Mouse (Mus musculus) brain, embryonic 18.5 days (tissue): ENCODE measurements around the gene Retn.

Experiments used
- DNase-seq: peaks from one replicate; pipeline ENCODE4 v3.0.0-alpha.2; 2012; ENCODE audit warnings: low read depth, low spot score

Retn gene

DNA sequence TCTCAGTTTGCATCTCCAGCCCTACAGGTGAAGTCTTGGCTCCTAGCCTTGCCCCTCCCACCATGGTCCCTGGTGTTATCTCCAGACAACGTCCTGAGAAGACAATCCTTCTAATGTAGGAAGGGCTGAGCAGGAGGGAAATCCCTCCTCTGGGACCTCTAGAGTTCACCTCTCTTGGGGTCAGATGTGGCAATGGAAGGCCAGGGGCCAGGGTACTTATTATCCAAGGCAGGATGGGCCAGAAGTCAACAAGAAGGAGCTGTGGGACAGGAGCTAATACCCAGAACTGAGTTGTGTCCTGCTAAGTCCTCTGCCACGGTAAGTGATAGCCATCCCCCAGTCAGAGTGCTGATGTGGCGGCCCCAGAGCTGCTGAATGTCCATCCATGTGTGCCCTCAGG lies at the start of gene Retn:
Retn (plus strand) TSS at position 245 of the 400 bp plus-strand sequence.
- DNase-seq, result no peak

DNA sequence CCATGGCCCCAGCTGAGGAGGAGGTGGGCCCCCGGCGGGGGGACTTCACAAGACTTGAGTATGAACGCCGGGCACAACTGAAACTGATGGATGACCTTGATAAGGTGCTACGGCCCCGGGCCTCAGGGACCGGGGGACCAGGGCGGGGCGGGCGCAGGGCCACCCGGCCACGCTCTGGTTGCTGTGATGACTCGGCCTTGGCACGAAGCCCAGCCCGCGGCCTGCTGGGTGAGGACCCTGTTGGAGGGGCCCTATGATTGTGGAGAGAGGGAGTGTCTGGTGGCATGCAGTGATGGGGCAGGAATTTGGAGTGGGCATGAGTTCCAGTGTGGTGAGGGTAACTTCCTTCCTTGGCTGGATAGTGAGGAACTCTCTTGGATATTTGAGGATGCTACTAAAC lies 49.0 kb upstream of the Retn start:
- DNase-seq, result no peak

DNA sequence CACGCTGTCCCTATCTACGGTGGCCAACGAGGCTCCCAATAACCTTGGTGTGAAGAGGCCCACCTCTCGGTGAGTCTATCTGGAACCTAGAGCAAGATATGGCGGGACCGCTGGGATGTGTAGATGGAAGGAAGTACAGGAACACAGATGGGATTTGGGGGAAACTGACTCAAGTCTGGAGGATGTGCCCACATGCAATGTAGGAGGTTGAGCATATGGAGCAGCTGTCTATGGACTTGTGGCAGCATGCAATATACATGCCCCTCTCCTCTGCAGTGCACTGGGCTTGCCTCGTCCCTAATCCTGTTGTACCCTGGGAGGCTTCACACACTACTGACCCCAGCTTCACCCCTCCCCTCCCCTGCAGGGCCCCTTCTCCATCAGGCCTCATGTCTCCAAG lies 47.7 kb upstream of the Retn start:
- DNase-seq, result no peak

DNA sequence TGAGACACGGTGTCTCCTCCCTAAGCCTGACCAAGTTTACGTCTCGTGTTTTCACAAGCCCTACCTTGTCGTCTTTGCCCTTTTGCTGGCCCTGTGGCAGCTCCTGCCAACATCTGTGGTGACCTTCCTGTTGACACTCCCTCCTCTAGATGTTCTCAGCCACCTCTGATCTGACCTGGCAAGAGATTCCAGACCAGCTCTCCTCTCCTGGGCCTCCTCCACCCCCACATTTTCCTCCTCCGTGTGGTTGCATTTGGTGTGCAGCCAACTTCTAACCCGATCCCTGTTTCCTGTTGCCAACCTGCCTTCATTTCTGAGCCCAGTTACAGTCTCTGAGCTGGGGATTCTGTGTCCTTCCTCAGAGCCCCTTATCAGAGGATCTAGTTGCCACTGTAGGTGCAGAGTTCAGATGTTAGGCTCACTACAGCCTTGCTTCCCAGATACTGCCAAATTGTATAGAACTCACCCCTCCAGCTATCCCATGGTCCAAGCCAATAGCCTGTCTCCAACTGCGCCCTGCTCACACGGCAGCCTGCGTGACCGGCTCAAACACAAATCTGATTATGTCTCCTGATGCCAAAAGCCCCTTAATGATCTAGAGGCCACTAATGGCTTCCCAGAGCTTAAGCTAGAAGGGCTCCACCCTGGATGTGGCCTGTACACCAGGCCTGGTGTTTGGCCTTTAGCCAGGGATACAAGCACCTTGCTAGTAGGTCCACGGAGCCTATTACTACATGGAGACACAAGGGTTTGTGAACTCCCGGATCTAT lies 46.3 kb upstream of the Retn start:
- DNase-seq, result no peak

DNA sequence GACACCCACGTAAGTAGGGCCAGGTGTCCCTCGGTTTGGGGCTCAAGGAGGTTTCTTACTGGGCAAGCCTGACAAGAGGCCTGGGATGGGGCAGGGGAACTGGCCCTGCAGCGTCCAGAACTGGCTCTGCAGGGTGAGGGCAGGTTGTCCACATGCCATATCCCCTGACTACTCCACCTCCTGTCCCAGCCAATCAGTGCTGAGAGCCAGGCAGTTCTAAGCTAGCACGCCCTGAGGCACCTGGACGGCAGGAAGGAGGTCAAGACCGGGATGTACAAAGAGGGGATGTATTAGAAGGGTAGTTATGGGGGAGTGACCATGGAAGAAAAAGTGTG lies 45.8 kb upstream of the Retn start:
- no peak for DNase-seq

DNA sequence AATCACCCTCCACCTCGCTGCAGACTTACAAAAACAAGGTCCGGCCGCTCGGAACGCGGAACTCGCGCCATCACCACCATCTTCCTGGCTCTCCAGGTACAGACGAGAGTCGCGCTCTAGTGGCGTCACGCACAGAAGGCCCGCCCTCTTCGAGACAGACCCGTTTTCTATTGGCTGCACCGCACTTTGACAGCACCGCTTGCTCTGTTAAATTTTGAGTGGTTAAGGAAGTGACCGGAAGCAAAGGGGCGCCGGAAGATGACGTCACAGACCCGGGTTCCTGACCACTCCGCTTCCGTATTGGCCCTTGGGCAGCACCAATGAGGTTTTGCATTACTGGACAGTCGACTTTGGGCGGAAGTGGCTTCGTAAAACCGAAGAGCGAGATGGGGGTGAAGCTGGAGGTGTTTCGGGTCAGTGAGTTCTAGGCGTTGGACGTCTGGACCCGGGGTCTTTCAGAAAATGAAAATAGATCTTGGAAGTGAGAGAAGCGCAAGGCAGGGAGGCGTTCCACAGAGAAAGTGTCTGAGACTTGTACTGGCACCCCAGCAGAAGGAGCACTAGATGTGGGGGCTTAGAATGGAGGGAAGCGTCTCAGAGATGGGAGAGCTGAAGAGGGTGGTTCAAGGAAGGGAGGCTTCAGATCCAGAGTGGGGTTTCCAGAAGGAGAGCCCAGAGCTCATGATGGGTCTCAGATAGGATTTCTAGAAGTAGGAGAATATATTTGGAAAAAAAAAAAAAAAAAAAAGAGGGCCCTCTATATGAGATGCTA lies 34.2 kb upstream of the Retn start, which contains the start of the genes Xab2 and Pet100:
Xab2 (minus strand) TSS at position 118 of the 772 bp plus-strand sequence.
Pet100 (plus strand) TSS at position 350 of the 772 bp plus-strand sequence.
- DNase-seq, result peak; percentile 99

DNA sequence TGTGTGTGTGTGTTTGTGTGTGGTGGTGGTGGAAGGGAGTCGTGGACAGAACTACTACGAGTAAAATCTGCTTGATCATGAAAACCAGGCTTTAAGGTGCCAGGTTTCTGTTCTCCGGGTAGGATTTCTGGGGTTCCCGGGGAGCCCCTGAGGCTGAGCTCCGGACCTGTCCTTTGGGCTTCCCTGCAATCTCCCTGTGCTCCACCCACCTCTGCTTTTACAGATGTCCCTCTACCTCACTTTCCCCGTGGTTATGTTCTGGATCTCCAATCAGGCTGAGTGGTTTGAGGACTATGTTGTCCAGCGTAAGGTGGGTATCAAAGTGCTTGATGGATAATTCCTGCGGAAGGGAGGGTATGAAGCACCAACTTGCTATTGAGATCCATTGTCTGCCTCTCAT lies 33.5 kb upstream of the Retn start:
- DNase-seq, result no peak

DNA sequence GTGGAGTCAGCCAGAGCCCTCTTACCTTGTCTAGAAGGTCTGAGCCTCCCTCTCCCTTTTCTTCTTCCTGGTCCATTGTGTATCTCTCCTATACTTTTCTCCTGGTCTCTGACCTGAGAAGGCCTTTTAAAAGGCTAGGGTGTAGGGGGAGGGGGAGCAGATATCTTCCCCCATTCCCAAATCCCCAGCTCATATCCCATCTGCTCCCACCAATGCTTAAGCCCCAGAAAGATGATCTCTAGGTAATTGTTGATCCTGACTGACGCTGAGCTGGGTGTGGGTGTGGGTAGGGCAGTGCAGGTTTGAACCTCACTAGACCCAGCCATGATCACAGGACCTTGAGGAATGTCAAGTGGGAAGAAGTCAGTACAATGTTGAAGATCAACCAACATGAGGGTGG lies 30.1 kb upstream of the Retn start, which contains the start of gene Pcp2:
Pcp2 (minus strand) TSS at position 101 of the 400 bp plus-strand sequence.
- DNase-seq, result no peak

DNA sequence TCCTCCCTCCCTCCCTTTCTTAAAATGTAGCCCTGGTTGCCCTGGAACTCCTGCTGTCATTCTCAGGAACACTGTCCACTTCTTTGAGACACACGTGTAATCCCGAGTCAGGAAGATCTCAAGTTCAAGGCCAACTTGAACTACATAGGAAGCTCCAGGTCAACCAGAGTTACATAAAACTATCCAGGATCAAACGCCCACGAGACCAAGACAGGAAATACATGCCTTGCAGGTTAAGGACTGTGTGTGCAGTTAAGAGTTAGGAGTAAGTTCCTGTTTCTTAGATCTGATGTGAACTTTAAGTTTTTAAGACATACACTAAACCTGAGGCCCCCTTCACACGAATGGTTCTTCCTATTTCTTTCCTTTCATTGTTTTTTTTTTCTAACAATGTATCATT lies 28.6 kb upstream of the Retn start:
- no peak for DNase-seq

DNA sequence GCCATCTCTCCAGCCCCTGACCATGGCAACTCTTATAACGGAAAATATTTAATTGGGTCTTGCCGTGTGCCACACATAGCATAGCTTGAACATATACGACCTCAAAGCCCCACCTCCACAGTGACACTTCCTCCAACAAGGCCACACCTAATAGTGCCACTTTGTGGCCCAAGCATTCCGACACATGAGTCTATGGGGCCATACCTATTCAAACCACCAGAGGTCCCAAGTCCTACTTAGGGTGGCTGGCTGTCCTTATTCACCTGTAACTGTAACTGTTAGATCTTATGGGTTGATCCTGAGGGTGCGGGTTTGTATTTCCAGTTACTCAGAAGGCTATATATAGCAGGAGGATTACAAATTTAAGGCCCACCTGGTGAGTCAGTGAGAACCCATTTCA lies 27.6 kb upstream of the Retn start:
- no peak for DNase-seq

DNA sequence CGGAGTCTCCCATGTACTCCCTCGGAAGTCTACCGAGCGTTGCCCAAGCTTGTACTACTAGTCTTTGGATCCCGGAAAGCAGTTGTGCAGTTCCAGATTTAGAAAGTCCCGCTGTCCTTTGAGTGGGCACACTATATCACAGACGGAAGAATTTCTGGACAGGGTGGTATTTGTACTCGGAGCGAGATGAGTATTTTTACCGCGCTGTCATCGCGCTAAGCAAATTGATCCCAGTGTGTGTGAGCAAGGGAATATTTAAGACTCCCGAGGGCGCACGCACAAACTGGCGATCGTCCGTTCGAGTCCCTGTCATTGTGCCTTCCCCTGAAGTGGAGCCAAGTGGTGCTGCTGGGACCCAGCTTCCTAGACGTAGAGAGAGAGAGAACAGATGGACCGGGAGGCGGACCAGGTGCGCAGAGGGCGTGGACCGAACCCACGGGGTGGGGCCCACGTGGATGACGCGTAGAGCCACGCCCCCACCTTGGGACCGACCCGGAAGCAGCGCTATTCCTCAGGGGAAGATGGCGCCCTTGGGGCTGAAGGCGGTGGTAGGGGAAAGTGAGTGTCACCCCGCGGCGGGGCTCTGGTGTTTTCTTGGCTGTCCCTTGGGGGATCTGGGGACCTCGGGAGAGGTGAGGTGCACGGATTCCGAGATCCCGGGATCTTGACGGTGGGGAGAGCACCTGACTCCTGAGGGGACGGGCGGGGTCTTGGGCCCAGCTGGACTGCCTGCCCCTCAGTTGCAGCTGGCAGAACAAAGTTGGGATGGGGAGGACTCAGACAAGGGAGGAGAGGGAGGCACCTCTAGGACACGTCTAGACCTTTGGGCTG lies 24.7 kb upstream of the Retn start, which contains the start of gene Stxbp2:
Stxbp2 (plus strand) TSS at position 309 of the 831 bp plus-strand sequence.
- DNase-seq, result peak; percentile 22

DNA sequence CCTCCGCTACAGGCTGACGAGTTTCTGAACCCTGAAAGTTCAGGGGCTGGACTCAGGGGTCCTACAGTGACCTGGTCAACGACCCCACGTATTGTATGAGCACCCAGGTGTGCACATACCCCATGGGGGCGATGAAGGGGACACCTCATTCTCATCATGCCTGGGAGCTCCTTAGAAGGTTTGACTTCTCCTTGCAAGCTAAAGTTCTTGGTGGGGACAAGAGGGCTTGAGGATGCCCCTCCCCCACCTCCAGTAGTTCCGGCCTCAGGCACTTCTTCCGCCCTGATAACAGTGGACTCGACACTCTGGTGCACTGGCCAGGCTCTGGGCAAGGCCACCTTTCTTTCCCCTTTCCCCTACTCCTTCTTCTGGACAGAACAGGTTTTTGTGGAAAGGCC lies 24.1 kb upstream of the Retn start:
- DNase-seq, result no peak

DNA sequence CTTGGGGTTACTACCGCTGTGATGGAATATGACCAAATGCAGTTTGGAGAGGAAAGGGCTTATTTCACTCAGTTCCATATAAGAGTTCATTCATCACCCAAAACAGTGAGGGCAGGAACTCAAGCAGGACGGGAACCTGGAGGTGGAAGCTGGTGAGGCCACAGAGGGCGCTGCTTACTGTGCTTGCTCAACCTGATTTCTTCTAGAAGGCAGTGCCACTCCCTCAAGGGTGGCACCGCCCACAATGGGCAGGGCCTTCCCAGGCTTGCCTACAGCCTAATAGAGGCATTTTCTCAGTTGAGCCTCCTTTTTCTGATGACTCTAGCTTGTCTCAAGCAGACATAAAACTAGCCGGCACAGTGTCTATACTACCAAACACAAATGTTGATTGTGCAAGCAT lies 9.8 kb upstream of the Retn start:
- DNase-seq, result no peak

DNA sequence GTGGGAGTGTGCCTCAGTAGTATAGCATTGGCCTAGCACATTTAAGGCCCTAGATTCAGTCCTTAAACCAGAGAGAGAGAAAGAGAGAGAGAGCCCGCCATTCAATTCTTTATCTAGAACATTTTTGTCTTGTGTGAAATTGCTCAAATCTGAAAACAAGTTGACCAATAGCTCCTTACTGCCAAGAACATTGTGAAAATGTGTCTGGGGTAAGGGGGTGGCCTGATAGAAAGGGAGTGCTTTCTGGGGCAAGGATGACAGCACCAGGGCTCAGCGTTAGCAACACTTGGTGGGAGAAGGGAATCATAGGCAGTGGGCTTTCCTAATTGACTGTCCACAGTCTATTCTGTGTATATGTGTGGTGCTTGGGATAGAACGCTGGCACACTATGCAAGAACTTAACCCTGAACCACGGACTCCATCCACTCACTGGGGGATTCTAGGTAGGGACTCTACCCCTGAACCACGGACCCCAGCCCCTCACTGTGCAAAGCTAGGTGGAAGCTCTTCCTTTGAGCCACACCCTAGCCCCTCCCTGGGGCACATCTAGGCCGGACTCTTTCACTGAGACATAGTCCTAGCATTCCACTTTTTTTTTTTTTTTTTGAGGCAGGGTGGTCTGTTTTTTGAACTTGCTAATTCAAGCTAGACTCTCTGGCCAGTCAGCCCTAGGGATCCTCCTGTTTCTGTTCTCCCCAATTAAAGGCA lies 8.6 kb upstream of the Retn start:
- no peak for DNase-seq

DNA sequence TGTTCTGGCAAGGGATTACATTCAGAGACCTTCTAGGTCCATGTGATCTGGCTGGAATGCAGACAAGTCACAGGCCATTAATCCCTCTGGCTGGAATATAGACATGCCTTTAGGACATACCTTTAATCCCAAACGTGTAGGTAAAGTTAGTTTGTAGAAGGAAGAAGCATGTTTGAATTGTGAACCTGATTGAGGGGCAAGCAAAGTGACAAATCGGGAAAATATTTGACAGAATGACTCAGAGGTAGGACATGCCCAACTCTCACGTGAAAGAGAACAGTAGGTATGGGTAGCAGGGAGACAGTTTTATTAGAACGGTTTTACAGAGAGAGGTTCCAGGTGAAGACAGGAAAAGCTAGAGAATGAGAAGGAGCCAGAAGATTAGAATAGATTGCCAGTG lies 8.0 kb upstream of the Retn start:
- no peak for DNase-seq

DNA sequence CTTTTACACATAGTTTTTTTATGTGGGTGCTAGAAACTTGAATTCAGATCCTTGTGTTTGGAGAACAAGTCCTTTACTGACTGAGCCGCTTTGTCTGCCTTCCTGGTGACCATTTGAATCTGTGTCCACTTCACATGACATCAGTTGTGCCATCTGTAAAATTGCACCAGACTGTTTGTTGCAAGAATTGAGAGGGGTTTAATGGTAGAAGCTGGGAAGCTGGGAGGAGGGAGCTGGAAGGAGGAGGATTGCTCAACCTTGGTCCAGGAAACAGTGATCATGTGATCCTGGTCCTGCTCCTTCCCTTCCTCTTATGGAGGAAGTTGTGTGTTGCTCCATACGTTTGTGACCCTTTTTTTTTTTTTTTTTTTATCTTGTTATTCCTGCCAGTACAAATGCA lies 7.3 kb upstream of the Retn start:
- DNase-seq, result no peak

DNA sequence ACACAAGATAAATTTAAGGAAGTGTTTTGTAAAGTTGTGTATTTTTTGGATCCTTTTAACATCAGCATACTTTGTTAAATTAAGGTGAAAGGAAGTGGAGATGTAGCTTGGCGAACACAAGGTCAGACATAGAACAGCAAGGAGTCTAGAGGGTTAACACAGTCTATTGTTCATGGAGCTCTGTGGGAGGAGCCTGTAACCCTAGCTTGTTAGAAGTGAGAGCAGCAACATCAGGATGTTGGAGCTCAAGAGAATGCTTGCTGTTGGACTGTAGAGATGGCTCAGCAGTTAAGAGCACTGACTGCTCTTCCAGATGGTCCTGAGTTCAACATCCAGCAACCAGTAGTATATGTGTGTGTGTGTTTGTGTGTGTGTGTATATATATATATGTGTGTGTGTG lies 6.6 kb upstream of the Retn start:
- no peak for DNase-seq

DNA sequence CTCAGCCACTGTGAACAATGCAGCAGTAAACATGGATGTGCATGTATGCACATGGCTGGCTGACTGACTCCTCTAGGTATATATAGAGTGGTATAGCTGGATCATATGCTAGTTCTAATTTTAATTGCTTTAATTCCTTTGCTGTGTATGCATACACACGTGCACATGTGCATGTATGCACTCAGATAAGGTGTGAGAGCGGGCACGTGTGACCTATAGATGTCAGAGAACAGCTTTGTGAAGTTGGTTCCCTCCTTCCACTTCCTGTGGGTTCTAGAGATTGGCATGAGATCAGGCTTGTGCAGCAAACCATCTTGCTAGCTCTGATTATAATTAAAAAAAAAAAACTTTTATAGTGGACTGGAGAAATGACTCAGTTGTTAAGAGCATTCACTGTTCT lies 2.7 kb upstream of the Retn start:
- DNase-seq, result no peak

DNA sequence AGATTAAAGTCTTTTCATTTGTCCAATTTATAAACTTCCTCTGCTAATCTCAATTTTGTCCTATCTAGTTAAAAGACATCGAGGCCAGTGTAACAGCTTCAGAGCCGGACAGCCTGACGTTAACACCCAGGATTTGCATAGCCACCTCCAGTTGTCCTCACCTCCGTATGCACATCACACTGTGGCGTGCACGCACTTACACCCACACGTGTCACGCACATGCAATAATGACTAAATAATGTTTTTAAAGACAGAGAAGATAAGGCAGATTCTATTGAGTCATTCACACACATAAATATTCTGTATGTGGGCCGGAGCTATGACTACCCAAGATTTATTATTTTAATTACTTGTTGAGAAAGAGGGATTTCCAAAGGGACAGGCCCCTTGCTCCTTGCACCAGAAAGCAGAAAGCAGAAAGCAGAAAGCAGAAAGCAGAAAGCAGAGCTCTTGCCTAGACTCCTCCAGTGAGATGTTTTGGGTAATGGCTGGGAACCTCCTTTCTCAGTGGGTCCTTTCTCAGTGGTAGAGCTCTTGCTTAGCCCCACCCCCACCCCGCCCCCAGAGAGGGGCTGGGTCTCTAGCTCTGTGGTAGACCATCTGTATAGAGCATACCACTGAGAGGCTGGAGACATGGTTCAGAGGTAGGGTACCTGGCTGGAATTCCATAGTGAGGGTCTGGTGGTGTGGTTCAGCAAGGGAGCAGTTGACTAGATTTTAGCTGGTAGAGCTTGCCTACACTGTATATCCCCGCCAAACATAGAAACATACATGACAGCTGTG lies 653 bp upstream of the Retn start:
- no peak for DNase-seq

DNA sequence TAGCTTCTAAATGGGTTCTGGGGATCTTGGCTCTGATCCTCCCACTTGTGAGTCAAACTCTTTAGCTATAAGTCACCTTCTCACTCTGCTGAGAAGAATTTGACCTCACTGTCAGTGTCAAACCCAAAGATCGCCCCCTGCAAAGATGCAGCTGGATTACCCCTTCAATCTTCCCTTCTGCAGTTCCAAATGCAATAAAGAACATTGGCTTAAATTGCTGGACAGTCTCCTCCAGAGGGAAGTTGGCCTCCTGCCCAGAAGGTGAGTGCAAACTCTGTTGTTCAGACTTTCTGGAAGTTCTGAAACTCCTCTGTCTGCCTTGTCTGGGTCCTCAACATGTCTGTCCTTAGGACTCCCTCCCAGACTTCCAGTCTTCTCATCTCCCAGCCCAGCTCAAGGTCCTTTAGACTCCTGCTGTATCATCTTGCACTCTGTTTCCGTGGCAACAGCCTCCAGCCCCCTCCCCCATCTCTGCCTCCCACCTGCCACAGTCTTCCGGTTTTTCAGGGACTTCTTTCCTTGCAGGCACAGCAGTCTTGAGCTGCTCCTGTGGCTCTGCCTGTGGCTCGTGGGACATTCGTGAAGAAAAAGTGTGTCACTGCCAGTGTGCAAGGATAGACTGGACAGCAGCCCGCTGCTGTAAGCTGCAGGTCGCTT lies 1.3 kb downstream of the Retn start:
- no peak for DNase-seq
